Mouse (Mus musculus): ENCODE measurements around the gene Col5a3. TPM values are rescaled to one million over a fixed set of nuclear protein-coding genes. Genes with fewer than 3 reads are reported as not detected.

The Col5a3 gene
- polyA plus RNA-seq, 1 experiment from 2014 or later: 5.9 TPM

DNA sequence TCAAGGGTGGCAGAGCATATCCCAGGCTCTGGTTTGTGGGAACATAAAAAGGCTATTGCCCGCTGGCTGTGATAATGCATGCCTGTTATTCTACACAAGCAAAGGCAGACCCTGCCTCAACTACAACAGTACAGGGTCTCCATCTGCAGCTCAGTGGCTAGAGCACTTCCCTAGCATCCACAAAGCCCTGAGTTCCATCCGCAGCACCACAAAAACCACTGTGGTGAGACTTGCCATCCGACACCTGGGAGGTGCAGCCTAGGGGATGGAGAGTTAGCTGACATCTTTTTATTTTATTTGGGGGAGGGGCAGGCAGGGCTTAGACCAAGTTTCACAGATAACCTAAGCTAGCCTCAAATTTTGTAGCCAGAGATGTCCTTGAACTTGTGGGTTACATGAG lies 53.5 kb downstream of the Col5a3 start:
- no peak for ATAC-seq (ENCODE audit: insufficient number of reproducible peaks, low FRiP score, low TSS enrichment, low read depth)
- Histone ChIP-seq H3K4me2 (replicated peaks) (no peak overlapping the region), H3K9ac (no peak overlapping the region), H3K27ac (replicated peaks) (no peak overlapping the region), H3K36me3 (no peaks in the 10 kb centered on the region), H3K9me3 (replicated peaks) (no peaks in the 10 kb centered on the region), H3K4me3 (replicated peaks) (no peak overlapping the region), H3K27me3 (no peaks in the 10 kb centered on the region), H3K4me1 (no peaks in the 10 kb centered on the region)
- 60% methylated on average over 3 of the region's 3 CpGs for WGBS

DNA sequence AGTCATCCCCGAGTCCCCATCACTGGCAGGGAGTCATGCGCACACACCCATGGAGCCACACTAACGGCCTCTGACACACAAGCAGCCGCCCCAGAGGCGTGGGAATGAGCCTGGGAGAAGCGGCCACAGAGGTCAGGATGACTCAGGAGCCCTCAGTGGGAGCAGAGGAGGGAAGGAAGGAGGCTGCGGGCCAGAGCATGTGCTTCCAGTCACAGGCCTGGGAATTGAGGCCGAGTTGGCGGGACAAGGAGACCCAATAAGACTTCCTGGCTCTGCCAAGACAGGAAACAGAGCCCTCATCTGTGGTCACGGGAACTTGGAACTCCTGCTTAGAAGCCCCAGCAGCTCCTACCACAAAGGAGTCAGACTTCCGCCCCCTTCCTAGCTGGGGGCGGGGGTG lies 54.1 kb downstream of the Col5a3 start:
- no peak overlapping the region for H3K27ac ChIP-seq (replicated peaks)
- no peaks in the 10 kb centered on the region for H3K4me1 ChIP-seq
- WGBS: 39% methylated on average over 12 of the region's 12 CpGs
- no peak overlapping the region for H3K4me2 ChIP-seq (replicated peaks)
- no peaks in the 10 kb centered on the region for H3K9me3 ChIP-seq (replicated peaks)
- ATAC-seq (ENCODE audit: insufficient number of reproducible peaks, low FRiP score, low TSS enrichment, low read depth): peak; percentile 71
- no peaks in the 10 kb centered on the region for H3K27me3 ChIP-seq
- no peak overlapping the region for H3K4me3 ChIP-seq (replicated peaks)
- H3K9ac ChIP-seq: no peak overlapping the region
- H3K36me3 ChIP-seq: no peaks in the 10 kb centered on the region

DNA sequence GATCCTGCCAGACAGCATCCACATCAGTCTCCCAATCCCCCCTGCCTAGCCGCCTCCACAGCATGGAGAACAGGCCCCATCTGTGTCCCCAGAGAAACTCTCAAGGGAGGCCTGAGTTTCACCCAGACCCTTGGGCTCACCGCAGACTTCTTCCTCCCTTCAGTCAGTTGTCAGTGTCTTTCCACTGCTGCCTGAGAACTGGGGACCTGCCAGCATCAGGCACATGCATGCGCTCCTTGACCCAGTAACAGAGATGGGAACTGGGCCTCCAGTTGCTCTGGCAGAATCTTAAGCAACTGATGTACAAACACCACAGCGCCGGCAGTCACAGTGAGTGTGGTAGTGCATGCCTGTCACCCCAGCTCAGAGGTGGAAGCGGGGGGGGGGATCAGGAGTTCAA lies 56.0 kb downstream of the Col5a3 start:
- no peak for ATAC-seq (ENCODE audit: insufficient number of reproducible peaks, low FRiP score, low TSS enrichment, low read depth)
- Histone ChIP-seq H3K4me3 (replicated peaks) (no peak overlapping the region), H3K4me2 (replicated peaks) (no peak overlapping the region), H3K27ac (replicated peaks) (no peak overlapping the region), H3K4me1 (no peaks in the 10 kb centered on the region), H3K27me3 (no peaks in the 10 kb centered on the region), H3K9ac (no peak overlapping the region), H3K9me3 (replicated peaks) (no peaks in the 10 kb centered on the region), H3K36me3 (no peaks in the 10 kb centered on the region)
- WGBS: 87% methylated on average over 6 of the region's 6 CpGs

DNA sequence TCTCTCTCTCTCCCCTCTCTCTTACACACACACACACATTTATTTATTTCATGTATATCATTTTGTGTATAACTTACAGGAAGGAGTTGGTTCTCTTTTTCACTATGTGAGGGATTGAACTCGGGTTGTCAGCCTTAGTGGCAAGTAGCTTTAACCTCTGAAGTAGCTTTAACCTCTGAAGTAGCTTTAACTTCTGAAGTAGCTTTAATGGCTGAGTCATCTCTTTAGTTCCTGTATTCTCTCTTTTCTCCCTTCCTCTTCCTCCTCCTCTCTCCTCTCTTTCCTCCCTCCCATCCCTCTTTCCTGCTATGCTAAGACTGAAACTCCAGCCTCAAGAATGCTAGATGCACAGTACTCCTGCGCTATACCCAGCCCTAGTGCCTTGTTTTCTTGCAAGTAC lies 56.6 kb downstream of the Col5a3 start:
- H3K27ac ChIP-seq (replicated peaks): no peak overlapping the region
- no peak overlapping the region for H3K4me2 ChIP-seq (replicated peaks)
- no peaks in the 10 kb centered on the region for H3K9me3 ChIP-seq (replicated peaks)
- no peak overlapping the region for H3K9ac ChIP-seq
- no peak for ATAC-seq (ENCODE audit: insufficient number of reproducible peaks, low FRiP score, low TSS enrichment, low read depth)
- WGBS: 82% methylated on average over 2 of the region's 2 CpGs
- no peaks in the 10 kb centered on the region for H3K4me1 ChIP-seq
- no peaks in the 10 kb centered on the region for H3K27me3 ChIP-seq
- no peak overlapping the region for H3K4me3 ChIP-seq (replicated peaks)
- H3K36me3 ChIP-seq: no peaks in the 10 kb centered on the region

DNA sequence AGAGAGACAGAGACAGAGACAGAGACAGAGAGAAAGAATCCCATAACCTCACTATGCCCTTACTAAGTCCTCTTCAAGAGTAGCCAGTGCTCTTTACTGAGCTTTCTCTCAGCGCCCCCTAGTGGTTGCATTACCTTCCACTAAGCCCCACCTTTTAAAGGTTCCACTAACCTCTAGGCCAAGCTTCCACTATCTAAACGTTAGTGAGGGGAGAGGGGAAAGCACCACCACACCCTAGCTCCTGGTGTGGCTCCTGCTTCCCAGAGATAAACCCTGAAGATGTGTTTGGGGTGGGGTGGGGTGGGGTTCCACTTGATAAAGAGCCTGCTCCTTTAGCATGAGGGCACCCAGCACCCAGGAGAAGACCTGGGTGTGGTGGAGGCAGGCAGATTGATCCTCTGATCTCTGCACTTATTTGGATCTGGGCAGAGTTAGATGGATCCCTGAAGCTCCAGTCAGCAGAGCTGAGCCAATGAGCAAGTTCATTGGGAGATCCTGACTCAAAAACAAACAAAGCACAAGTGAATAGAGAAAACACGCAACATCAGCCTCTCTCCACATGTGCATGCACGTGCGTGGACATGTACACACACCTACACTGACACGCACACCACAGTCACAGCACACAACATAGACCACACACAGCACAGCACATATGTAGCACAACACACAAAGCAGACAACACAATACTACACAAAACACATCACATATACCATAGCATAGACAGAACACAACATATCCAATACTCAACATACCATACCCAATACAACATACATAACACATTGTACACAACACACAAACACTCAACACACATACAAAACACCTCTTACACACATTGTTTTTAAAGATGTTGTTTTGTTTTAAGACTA lies 57.5 kb downstream of the Col5a3 start:
- Histone ChIP-seq H3K4me1 (no peaks in the 10 kb centered on the region), H3K27ac (replicated peaks) (no peak overlapping the region), H3K4me3 (replicated peaks) (no peak overlapping the region), H3K4me2 (replicated peaks) (no peak overlapping the region), H3K9ac (no peak overlapping the region), H3K36me3 (no peaks in the 10 kb centered on the region), H3K9me3 (replicated peaks) (no peaks in the 10 kb centered on the region), H3K27me3 (no peaks in the 10 kb centered on the region)
- WGBS: 58% methylated on average over 6 of the region's 6 CpGs
- no peak for ATAC-seq (ENCODE audit: insufficient number of reproducible peaks, low FRiP score, low TSS enrichment, low read depth)

DNA sequence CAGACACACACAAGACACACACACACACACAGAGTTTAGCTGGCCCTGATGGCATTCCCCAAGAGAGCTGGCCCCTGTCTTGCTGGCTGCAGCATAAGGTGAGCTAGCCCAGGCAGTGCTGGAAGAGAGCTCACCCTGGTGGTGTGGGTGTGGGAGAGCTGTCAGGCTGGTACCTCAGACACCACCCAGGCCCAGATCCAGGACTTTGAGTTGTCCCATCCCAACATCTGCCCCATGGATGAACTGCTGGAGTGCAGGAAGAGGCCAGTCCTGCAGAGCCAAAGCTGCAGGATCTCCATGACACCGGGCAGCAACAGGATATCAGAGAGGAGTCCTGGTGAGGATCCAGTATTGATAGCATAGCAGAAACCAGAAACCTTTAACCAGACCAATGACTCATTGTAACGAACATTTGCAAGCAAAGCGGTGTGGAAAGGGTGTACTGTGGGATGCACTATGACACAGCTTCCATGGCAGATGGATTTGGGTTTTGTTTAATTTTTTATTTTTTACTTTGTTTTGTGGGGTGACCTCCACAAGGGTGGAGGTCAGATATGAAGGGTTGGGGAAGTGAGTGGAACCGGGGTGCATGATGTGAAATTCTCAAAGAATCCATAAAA lies 58.7 kb downstream of the Col5a3 start:
- Histone ChIP-seq H3K4me2 (replicated peaks) (no peak overlapping the region), H3K9me3 (replicated peaks) (no peaks in the 10 kb centered on the region), H3K27me3 (no peaks in the 10 kb centered on the region), H3K4me3 (replicated peaks) (no peak overlapping the region), H3K9ac (no peak overlapping the region), H3K4me1 (no peaks in the 10 kb centered on the region), H3K27ac (replicated peaks) (no peak overlapping the region), H3K36me3 (no peaks in the 10 kb centered on the region)
- WGBS: 83% methylated on average over 4 of the region's 4 CpGs
- ATAC-seq (ENCODE audit: insufficient number of reproducible peaks, low FRiP score, low TSS enrichment, low read depth): no peak

DNA sequence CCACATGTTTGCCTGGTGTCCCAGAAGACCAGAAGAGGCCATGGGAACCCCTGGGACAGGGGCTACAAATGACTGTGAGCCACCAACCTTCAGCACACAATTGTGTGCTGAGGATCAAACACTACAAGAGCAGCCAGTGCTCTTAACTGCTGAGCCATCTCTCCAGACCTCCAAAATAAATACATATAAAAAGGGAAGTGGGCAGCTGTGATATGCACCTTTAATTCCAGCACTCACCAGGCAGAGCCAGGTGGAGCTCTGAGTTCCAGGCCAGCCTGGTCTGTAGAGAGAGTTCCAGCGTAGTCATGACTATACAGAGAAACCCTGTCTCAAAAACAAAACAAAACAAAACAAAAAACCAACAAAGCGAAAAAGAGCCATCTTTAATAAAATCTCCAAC lies 60.5 kb downstream of the Col5a3 start:
- Histone ChIP-seq H3K4me2 (replicated peaks) (no peak overlapping the region), H3K9me3 (replicated peaks) (no peaks in the 10 kb centered on the region), H3K4me1 (no peaks in the 10 kb centered on the region), H3K9ac (no peak overlapping the region), H3K27ac (replicated peaks) (no peak overlapping the region), H3K36me3 (no peaks in the 10 kb centered on the region), H3K4me3 (replicated peaks) (no peak overlapping the region), H3K27me3 (no peaks in the 10 kb centered on the region)
- ATAC-seq (ENCODE audit: insufficient number of reproducible peaks, low FRiP score, low TSS enrichment, low read depth): no peak
- 84% methylated on average over 2 of the region's 2 CpGs for WGBS

DNA sequence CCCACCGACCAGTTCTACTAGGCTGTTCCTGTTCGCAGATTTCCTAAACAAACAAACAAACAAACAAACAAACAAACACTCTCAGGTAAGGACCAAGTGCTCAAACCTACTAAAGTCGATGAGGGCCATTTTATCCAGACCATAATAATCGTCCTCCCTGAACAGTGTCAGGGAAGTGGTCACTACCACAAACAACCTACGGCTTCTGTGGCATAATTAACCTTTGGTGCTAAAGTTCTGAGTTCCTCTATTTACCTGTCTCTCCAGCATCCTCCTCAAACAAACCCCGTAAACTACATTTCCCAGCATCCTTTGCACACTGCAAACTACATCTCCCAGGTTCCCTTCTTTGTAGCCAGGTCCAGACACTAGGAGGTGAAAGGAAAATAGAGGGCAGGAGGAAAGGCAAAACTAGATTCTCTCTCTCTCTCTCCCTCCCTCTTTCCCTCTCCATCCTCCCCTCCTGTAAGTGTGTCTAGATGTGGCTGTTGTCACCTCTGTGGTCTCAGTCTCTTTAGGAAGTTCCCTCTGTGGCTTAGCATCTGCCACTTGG lies 63.3 kb downstream of the Col5a3 start:
- 54% methylated on average over 6 of the region's 6 CpGs for WGBS
- Histone ChIP-seq H3K4me1 (no peaks in the 10 kb centered on the region), H3K36me3 (no peaks in the 10 kb centered on the region), H3K27me3 (peaks cover 11% of the 10 kb centered on the region), H3K4me3 (replicated peaks) (no peak overlapping the region), H3K9me3 (replicated peaks) (no peaks in the 10 kb centered on the region), H3K4me2 (replicated peaks) (no peak overlapping the region), H3K9ac (no peak overlapping the region), H3K27ac (replicated peaks) (no peak overlapping the region)
- ATAC-seq (ENCODE audit: insufficient number of reproducible peaks, low FRiP score, low TSS enrichment, low read depth): no peak

DNA sequence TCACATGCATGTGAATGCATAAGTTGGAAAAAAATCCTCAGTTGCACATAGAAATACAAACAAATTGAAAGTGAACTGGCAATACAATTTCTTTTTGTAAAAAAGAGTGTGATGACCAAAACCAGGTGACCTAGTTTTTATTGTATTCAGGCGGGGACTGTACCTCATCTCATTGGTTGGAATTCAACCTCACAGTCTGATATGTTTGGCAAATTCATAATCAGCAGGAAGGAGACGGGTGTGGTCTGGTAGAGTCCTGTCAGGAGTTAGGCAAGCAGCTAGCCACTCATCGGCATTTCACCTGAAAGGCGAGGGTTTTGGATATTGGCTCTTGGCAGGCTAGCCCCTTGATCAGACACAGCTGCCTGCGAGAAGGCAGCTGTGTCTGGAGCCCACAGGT lies 65.7 kb downstream of the Col5a3 start:
- no peaks in the 10 kb centered on the region for H3K36me3 ChIP-seq

DNA sequence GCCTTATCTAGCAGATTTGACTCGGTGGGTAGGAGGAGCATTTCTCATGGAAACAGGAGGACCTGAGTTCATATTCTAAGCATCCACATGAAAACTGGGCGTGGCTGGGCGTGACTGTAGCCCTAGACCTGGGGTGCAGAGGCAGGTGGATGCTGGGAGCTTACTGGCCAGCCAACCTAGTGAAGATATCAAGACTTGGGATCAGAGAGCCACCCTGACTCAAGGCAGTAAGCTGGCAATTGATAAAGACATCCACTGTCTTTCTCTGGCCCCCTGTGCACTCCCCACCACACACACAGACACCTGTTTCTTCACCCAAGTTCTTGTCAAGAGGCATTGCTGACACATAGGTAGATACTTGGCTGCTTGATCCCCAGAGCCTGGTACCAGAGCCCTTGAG lies 66.3 kb downstream of the Col5a3 start:
- H3K9me3 ChIP-seq (replicated peaks): no peaks in the 10 kb centered on the region
- H3K27ac ChIP-seq (replicated peaks): no peak overlapping the region
- no peak for ATAC-seq (ENCODE audit: insufficient number of reproducible peaks, low FRiP score, low TSS enrichment, low read depth)
- no peaks in the 10 kb centered on the region for H3K36me3 ChIP-seq
- H3K4me3 ChIP-seq (replicated peaks): no peak overlapping the region
- no peak overlapping the region for H3K9ac ChIP-seq
- peaks cover 40% of the 10 kb centered on the region for H3K27me3 ChIP-seq
- 72% methylated on average over 3 of the region's 3 CpGs for WGBS
- no peak overlapping the region for H3K4me2 ChIP-seq (replicated peaks)
- H3K4me1 ChIP-seq: peaks cover 15% of the 10 kb centered on the region

More for the DNA sequence above, 65.7 kb downstream of the Col5a3 start:
- ATAC-seq (ENCODE audit: insufficient number of reproducible peaks, low FRiP score, low TSS enrichment, low read depth): no peak
- Histone ChIP-seq H3K27me3 (peaks cover 33% of the 10 kb centered on the region), H3K4me3 (replicated peaks) (no peak overlapping the region), H3K4me2 (replicated peaks) (no peak overlapping the region), H3K4me1 (peaks cover 15% of the 10 kb centered on the region), H3K27ac (replicated peaks) (no peak overlapping the region), H3K9me3 (replicated peaks) (no peaks in the 10 kb centered on the region), H3K9ac (no peak overlapping the region)
- WGBS: 65% methylated on average over 5 of the region's 5 CpGs

DNA sequence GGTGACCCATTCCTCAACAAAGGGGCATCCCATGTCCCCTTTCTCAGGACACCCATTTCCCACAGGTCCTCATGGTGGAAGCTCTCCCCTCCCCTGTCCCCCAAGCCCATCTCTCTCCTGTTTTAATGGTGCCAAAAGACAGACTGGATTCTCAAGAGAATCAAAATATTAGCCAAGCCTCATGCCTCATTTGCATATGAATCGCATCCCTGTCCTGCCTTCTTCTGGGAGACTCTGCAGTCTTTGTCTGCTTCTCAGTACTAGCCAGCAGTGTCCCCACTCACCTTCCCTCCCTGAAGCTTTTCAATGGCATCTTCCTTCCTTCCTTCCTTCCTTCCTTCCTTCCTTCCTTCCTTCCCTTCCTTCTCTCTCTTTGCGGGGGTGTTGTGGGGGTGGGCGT lies 67.2 kb downstream of the Col5a3 start:
- 4% methylated on average over 3 of the region's 3 CpGs for WGBS
- Histone ChIP-seq H3K27me3 (peaks cover 44% of the 10 kb centered on the region), H3K4me3 (replicated peaks) (no peak overlapping the region), H3K9ac (no peak overlapping the region), H3K9me3 (replicated peaks) (no peaks in the 10 kb centered on the region), H3K36me3 (no peaks in the 10 kb centered on the region), H3K27ac (replicated peaks) (no peak overlapping the region), H3K4me2 (replicated peaks) (no peak overlapping the region), H3K4me1 (peaks cover 15% of the 10 kb centered on the region)
- no peak for ATAC-seq (ENCODE audit: insufficient number of reproducible peaks, low FRiP score, low TSS enrichment, low read depth)
